In the genomic region with DNA sequence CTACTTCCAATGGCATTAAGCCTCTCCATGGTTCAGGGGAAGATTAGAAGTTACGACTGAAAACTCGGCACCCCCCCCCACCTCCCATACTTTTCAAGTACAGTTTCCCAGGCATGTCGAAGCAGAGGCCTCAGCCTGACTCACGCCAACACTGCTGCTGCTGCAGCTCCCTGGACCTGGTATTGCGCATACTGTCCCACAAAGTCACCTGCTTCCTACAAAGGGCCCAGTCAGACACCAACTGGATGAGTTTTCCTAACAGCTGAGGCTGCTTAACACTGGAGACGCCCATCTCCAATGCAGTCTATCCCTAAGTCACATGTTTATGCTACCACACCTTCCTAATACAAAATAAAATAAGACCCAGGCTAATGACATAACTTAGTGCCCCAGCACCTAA, we compare ENCODE assay signal across 26 mouse cellular contexts.
"Had no signal": no experiment of that assay in that cellular context is flagged by ENCODE, and none has a peak within 500 bp of the region (broad histone marks: within the 10 kb centered on the region; RNA-seq: fewer than 3 reads in every experiment).

No protein-coding gene starts in this region.

- H3K4me2 ChIP-seq: limb, embryonic 12.5 days; limb, embryonic 13.5 days; limb, embryonic 15.5 days; liver, embryonic 11.5 days; liver, embryonic 12.5 days; liver, embryonic 13.5 days; liver, embryonic 15.5 days; lung, embryonic 14.5 days; lung, embryonic 15.5 days; midbrain, embryonic 11.5 days; midbrain, embryonic 12.5 days; midbrain, embryonic 13.5 days; midbrain, embryonic 15.5 days had no signal

- H3K4me3 ChIP-seq: limb, embryonic 10.5 days; limb, embryonic 12.5 days; limb, embryonic 13.5 days; limb, embryonic 15.5 days; liver, embryonic 12.5 days; liver, embryonic 13.5 days; liver, embryonic 15.5 days; lung, embryonic 15.5 days; megakaryocyte, embryonic 14.5 days; midbrain, embryonic 10.5 days; midbrain, embryonic 12.5 days; midbrain, embryonic 13.5 days; midbrain, embryonic 15.5 days had no signal

- H3K27me3 ChIP-seq: limb, embryonic 12.5 days; limb, embryonic 13.5 days; limb, embryonic 15.5 days; liver, embryonic 12.5 days; liver, embryonic 13.5 days; liver, embryonic 15.5 days; lung, embryonic 15.5 days; megakaryocyte, embryonic 14.5 days; midbrain, embryonic 12.5 days; midbrain, embryonic 13.5 days; midbrain, embryonic 15.5 days had no signal

- DNase-seq: left cerebral cortex, postnatal 4 days; liver; liver, embryonic 13.5 days; liver, postnatal 0 days; lung, adult 18-20 months; lung, adult 2 months; lung, embryonic 14.5 days; lung, postnatal 10 days; lung, postnatal 14 days; lung, postnatal 36 days; lung, postnatal 4 days; midbrain, embryonic 14.5 days had no signal

- H3K36me3 ChIP-seq: limb, embryonic 10.5 days; limb, embryonic 12.5 days; limb, embryonic 13.5 days; limb, embryonic 15.5 days; liver, embryonic 12.5 days; liver, embryonic 13.5 days; liver, embryonic 15.5 days; lung, embryonic 15.5 days; midbrain, embryonic 10.5 days; midbrain, embryonic 12.5 days; midbrain, embryonic 13.5 days; midbrain, embryonic 15.5 days had no signal
